Mouse (Mus musculus) mouse trophoblast stem cell (cell line): ENCODE data around the gene Tet3.

Experiments
- in situ Hi-C, 2 experiments: fragments of 300-500 bp; cut with MseI, MboI; formaldehyde crosslinking; loops; 2 replicates in 1 of 2; 3 replicates in 1 of 2; pipeline ENCODE4 v1.15.1; 2025

Gene Tet3

GRCm38 (mm10) chr6:83478217-83478616 is 19.3 kb upstream of the Tet3 start:
- in situ Hi-C loops: no loop called here

- in situ Hi-C loops: no loop called here
Measured at GRCm38 (mm10) chr6:83475431-83475830, 16.5 kb upstream of the Tet3 start.

- in situ Hi-C loops: no loop called here
Measured at GRCm38 (mm10) chr6:83473240-83473639, 14.4 kb upstream of the Tet3 start.

DNA sequence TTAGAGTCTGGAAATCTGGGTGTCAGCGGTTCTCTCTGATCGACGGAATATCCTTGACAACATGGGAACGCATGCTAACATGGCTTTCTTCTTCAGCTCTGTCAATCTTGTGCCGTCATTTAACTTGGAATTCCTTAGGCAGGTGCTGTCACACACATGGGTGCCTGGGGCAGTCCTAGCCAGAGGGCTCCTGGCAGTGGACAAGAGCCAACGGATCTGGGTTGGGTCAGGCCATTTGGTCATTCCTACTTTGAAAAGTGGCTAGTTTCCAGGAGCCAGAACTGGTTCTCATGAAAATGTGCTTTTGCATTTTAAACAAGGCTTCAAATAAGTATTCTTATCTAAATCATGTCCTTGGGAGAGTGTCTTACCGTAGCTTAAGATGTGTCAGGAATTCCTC is 12.9 kb upstream of the Tet3 start:
- in situ Hi-C loops: no loop called here

GRCm38 (mm10) chr6:83464011-83464410 is 5.1 kb upstream of the Tet3 start:
- in situ Hi-C loops: no loop called here

DNA sequence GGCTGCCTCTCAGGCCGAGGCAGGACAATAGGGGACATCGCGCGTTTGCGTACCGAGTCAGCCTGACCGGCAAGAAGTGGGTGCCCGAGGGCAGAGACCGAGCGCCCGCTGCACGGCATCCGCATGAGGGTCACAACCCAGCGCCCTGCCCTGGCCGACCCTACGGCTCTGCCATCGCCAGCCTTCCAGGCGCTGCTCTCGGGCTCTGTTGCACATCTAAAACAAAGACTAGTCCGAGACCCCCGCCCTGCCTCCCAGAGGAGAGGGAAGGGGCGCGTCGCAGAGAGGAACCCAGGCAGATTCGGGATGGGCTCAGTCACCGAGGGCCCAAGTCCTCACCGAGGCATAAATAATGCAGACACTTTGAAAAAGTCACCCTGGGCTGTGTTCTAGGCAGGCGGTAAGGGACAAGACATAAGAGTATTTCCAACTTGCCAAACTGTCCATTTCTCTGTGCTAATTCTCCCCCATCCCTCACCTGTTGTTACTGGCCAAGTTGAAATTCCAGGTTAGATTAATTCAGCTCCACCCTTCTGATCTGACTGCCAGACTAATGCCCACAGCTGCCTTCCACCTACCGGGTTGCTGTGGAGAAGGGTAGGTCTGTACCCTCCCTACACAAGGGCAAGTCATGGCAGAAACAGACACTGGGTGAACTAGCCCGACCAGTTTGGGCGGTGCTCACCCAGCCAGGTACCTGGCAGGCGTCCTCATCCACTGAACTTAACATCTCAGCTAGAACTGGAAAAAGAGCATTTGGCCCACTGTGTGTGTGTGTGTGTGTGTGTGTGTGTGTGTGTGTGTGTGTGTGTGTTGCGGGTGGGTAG is 1.7 kb downstream of the Tet3 start:
- in situ Hi-C loops: no loop called here

GRCm38 (mm10) chr6:83456131-83456983 is 2.5 kb downstream of the Tet3 start:
- in situ Hi-C loops: no loop called here

DNA sequence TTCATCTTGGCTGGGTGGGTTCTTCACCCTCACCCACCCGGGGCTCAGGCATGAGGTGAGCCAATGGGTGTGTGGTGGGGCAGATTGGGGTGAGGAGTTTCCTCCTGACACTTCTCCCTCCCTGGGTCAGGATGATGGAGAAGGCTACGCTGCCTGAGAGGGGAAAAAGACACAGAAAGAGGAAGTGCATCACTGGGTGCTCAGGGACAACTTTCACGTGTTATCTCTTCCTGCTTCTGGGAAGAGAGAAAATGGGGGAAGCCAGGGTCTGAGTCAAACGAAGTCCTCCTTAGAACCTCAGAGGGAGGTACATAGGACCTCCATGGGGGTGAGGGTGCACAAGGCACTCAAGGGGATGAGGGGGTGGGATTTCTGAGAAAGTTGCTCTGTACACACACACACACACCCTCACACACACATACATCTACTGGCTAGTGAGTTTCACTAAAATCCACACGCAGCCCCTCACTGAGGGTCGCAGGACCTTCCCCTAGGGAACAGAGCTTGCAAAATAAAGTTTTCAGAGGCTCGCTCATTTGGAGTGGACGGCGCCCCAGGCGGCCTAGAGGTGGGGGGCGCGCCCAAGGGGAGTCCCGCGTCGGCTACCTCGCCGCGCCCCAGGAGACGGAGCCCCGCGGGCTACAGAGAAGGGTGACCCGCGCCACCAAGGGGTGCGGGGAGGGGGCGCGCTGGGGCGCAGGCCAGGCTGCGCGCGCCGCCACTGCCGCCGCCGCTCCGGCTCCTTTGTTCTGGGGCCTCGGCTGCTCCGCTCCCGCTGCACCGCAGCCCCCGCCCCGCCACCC is 3.4 kb downstream of the Tet3 start:
- in situ Hi-C loops: no loop called here

DNA sequence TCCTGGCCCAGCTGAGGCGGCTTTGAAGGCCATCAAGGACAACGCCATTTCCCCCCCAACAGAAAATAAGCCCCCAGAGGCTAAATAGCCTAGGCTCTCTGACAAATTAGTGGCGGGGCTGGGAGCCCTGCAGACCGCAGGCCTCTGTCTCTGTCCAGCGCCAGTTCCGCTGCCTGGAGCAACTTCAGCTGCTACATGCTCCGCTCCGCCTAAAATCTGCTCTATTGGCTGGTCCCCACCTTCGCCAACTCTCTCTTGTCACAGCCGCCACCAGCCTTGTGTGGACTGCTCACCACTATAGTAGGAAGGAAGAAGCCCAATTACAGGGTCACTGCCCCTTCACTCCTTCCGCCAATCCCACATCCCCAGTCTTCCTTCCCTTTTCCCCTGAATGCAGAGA is 5.2 kb downstream of the Tet3 start:
- in situ Hi-C loops: no loop called here

DNA sequence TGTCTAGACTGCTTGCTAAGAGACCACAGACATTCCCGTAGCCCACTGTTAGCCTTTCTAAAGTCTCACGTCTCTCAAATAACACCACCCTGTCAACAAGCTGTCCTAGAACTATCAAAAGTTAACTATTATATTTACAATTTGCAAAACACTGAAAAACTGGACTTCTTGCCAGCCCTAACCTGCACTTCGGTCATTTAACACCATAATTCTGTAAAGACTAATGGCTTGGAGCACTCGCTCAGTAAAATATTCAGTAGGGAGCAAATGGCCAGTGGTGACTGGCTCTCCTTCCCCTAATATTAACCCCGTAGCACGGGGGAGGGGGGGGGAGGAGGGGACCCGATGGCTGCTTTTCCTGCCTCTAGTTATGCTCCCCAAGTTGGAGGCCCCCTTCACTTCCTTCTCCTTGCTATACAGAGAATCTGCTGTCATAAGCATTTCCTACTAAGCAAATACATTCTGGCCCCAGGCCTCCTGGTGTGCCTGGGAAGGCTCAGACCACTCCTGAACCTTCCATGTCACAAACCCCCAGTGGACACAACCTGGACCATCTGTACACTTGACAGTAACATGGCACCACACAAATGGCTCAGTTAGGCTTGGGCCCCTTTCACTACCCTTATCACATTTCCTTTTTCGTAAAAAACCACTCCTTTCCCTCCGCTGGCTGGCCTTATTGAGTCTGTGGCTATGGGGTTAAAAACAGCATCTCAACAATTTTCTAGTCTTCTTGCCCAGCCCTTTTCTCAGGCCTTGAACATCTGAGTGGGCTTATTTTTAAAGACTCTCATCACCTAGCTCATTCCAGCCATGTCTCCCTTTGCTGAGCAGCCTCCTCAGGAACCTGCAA is 8.2 kb downstream of the Tet3 start:
- in situ Hi-C loops: no loop called here

- in situ Hi-C loops: no loop called here
Measured at GRCm38 (mm10) chr6:83449440-83449839, 9.4 kb downstream of the Tet3 start.

- in situ Hi-C loops: no loop called here
Measured at GRCm38 (mm10) chr6:83448911-83449310, 10.0 kb downstream of the Tet3 start.

GRCm38 (mm10) chr6:83447031-83447430 is 11.9 kb downstream of the Tet3 start:
- in situ Hi-C loops: no loop called here

GRCm38 (mm10) chr6:83445796-83446195 is 13.1 kb downstream of the Tet3 start:
- in situ Hi-C loops: no loop called here

GRCm38 (mm10) chr6:83443441-83444340 is 15.2 kb downstream of the Tet3 start:
- in situ Hi-C loops: no loop called here

DNA sequence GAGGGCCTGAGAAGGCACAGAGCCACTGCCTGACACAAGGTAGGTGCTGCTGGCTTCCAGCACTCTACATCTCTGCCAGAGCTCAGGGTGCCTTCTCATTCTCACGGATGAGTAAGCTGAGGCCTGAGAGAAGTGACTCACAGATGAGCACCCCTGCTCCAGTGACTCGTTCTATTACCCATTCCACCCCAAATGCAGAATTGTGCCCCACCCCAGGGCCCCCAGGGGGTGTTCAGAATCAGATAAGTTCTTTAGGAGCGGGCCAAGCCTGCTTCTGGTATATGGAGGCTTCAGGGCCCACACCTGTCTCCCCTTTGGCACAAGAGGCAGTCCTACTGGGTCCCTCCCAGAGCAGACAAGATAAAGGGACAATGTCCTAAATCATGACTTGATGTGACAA is 16.2 kb downstream of the Tet3 start:
- in situ Hi-C loops: no loop called here

- in situ Hi-C loops: no loop called here
Measured at GRCm38 (mm10) chr6:83441259-83442061, 17.4 kb downstream of the Tet3 start.

- in situ Hi-C loops: no loop called here
Measured at GRCm38 (mm10) chr6:83440510-83441258, 18.2 kb downstream of the Tet3 start.

DNA sequence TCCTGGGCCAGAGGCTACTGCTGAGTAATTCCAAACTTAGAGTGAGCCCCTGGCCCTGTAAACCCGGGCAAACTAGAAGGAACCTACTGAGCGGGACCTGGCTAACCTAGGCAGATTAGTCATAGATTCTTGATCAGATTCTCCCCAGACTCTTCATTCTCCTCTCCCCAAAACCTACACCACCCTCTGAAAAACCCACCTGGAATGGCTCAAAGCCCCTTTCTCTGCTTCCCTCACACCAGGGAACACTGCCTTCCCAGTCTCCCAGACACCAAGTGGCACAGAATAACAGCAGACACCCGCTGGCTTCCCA is 18.7 kb downstream of the Tet3 start:
- in situ Hi-C loops: no loop called here
